Mouse (Mus musculus) lung, postnatal 0 days (tissue): Measurements from ENCODE around the gene Mis18a. TPM values are rescaled to one million over a fixed set of nuclear protein-coding genes. Genes with fewer than 3 reads are reported as not detected.

Experiments
- ATAC-seq: fragments of 200-750 bp; cut with Nextera tagmentation; 2 replicates; pipeline ENCODE4 v1.8.0; 2017; ENCODE audit warnings: moderate library complexity
- DNase-seq: peaks from one replicate; pipeline ENCODE4 v3.0.0-alpha.2; 2016; ENCODE audit warnings: low spot score
- H3K27ac ChIP-seq: fragments of 300-500 bp; sonication (generic); 2 replicates; pipeline ENCODE4 v1.5.1; 2014; ENCODE audit warnings: antibody characterized with exemption, mild to moderate bottlenecking, low read length, mixed read lengths
- H3K27me3 ChIP-seq: fragments of 300-500 bp; sonication (generic); replicated peaks from 2 replicates; pipeline ENCODE4 v1.6.1; 2014; ENCODE audit warnings: low read length, mixed read lengths; ENCODE audit not compliant: insufficient read depth
- H3K36me3 ChIP-seq: fragments of 300-500 bp; sonication (generic); 2 replicates; pipeline ENCODE4 v1.6.1; 2014; ENCODE audit warnings: low read length, mixed read lengths; ENCODE audit not compliant: insufficient read depth
- H3K4me1 ChIP-seq: fragments of 300-500 bp; sonication (generic); 2 replicates; pipeline ENCODE4 v1.6.1; 2014; ENCODE audit warnings: antibody characterized with exemption, low read depth, low read length, mixed read lengths; ENCODE audit not compliant: insufficient read depth
- H3K4me2 ChIP-seq: fragments of 300-500 bp; sonication (generic); replicated peaks from 2 replicates; pipeline ENCODE4 v1.6.1; 2014; ENCODE audit warnings: low read depth, mild to moderate bottlenecking, low read length, moderate library complexity, mixed read lengths
- H3K4me3 ChIP-seq: fragments of 300-500 bp; sonication (generic); 2 replicates; pipeline ENCODE4 v1.5.1; 2014; ENCODE audit warnings: low read depth, low read length
- H3K9ac ChIP-seq: fragments of 300-500 bp; sonication (generic); replicated peaks from 2 replicates; pipeline ENCODE4 v1.6.1; 2014; ENCODE audit warnings: low read depth, mild to moderate bottlenecking
- H3K9me3 ChIP-seq: fragments of 300-500 bp; sonication (generic); 2 replicates; pipeline ENCODE4 v1.6.1; 2016; ENCODE audit warnings: low read length, mixed read lengths
- CTCF ChIP-seq: IDR thresholded peaks from 2 replicates; pipeline ENCODE4 v1.5.1; 2016; ENCODE audit warnings: antibody characterized with exemption, mild to moderate bottlenecking
- EP300 ChIP-seq: IDR thresholded peaks from 2 replicates; pipeline ENCODE4 v1.6.1; 2016; ENCODE audit warnings: antibody characterized with exemption, mild to moderate bottlenecking, control low read depth
- whole genome bisulfite sequencing: fragments of 180-500 bp; shearing (Covaris S2); extraction: QIAGEN DNeasy Blood & Tissue Kit; methylation state at CpG from one replicate; pipeline ENCODE4 v1.1.7; 2014; 5-methylcytosine and 5-hydroxymethylcytosine counted together
- polyA plus RNA-seq: library from polyadenylated mRNA; unstranded; fragments of >200 nt; fragmentation: Nextera tagmentation; extraction: Ambion mirVana; gene quantifications from 2 replicates; pipeline ENCODE4 v1.2.1, GENCODE M21; 2015

The Mis18a gene
- polyA plus RNA-seq, 1 experiment from 2014 or later, result 25.7 TPM

- Histone ChIP-seq H3K27me3 (no peaks in the 10 kb centered on the region), H3K4me2 (no peak overlapping the region), H3K9me3 (no peaks in the 10 kb centered on the region), H3K36me3 (no peaks in the 10 kb centered on the region), H3K27ac (peak overlapping the region; percentile 66), H3K4me1 (no peaks in the 10 kb centered on the region), H3K4me3 (no peak overlapping the region), H3K9ac (no peak overlapping the region)
- no peak for TF ChIP-seq CTCF
- TF ChIP-seq EP300, result peak; percentile 68
- 6% methylated on average over 3 of the region's 3 CpGs for whole genome bisulfite sequencing
- ATAC-seq, result peak; percentile 41
- DNase-seq, result peak; percentile 71
These were observed 20.9 kb downstream of the Mis18a start for GRCm38 (mm10) chr16:90706279-90706678.

DNA sequence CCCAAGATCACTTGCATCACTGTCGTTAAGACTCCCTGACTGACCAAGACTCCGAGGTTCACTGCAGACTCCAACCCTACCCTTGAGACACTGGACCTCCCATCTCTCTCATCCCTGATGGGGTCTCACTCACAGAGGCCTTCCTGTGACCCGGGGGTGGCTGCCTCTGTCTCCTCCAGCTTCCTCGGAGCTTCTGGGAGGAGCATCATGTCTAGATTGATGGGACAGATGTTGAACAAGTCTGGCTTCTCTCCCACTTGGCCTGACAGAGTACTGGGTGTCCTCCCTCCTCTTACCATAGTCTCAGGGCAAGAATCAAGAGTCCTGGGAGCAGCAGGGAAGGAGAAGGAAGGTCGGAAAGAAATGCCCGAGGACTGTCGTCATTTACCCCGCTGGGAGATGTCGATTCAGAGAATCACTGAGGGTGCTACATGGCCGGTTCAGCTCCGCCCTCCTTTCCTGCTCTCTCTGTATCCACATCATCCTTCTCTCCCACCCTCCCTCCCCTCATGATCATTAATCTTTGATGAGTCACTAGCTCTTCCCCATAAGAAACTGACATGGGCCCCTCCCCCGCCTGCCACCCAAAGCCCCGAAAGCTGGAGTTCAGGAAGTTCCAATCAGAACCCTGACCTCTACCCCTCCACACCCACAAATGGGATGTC is 22.9 kb downstream of the Mis18a start:
- ATAC-seq, result peak; percentile 75
- Histone ChIP-seq H3K9me3 (no peaks in the 10 kb centered on the region), H3K9ac (no peak overlapping the region), H3K4me2 (no peak overlapping the region), H3K27ac (peak overlapping the region; percentile 68), H3K4me1 (no peaks in the 10 kb centered on the region), H3K27me3 (no peaks in the 10 kb centered on the region), H3K36me3 (no peaks in the 10 kb centered on the region), H3K4me3 (no peak overlapping the region)
- peak; percentile 70 for DNase-seq
- WGBS, result 39% methylated on average over 13 of the region's 13 CpGs
- TF ChIP-seq EP300 (no peak; the same call in 1 of the 2 replicates), CTCF (no peak)

- Histone ChIP-seq H3K27ac (peak overlapping the region; percentile 68), H3K9me3 (no peaks in the 10 kb centered on the region), H3K9ac (no peak overlapping the region), H3K4me3 (no peak overlapping the region), H3K36me3 (no peaks in the 10 kb centered on the region), H3K27me3 (no peaks in the 10 kb centered on the region), H3K4me1 (no peaks in the 10 kb centered on the region), H3K4me2 (no peak overlapping the region)
- DNase-seq, result peak; percentile 59
- 0% methylated on average over 1 of the region's 1 CpGs for WGBS
- peak; percentile 67 for ATAC-seq
- TF ChIP-seq CTCF, result no peak
- peak; percentile 56 for TF ChIP-seq EP300
These were observed 23.6 kb downstream of the Mis18a start for GRCm38 (mm10) chr16:90703646-90704045.

DNA sequence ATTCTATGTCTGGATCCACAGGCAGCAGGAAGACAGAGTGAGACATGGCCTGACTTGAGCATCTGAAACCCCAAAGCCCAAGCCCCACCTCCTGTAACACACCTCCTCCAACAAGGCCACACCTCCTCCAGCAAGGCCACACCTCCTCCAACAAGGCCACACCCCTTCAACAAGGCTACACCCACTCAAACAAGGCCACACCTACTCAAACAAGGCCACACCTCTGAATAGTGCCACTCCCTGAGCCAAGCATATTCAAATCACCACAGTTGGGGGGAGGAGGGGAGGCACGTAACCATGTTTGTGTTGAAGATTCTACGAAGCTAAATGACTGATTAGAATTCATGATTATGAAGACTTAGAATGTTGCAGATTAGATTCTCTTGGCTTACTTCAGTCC is 25.7 kb downstream of the Mis18a start:
- Histone ChIP-seq H3K9ac (no peak overlapping the region), H3K4me2 (no peak overlapping the region), H3K36me3 (no peaks in the 10 kb centered on the region), H3K4me3 (no peak overlapping the region), H3K27ac (no peak overlapping the region), H3K4me1 (peaks cover under 1% of the 10 kb centered on the region), H3K9me3 (no peaks in the 10 kb centered on the region), H3K27me3 (no peaks in the 10 kb centered on the region)
- WGBS, result 88% methylated on average over 2 of the region's 2 CpGs
- ATAC-seq, result no peak
- DNase-seq, result no peak
- no peak for TF ChIP-seq CTCF
- TF ChIP-seq EP300, result no peak

DNA sequence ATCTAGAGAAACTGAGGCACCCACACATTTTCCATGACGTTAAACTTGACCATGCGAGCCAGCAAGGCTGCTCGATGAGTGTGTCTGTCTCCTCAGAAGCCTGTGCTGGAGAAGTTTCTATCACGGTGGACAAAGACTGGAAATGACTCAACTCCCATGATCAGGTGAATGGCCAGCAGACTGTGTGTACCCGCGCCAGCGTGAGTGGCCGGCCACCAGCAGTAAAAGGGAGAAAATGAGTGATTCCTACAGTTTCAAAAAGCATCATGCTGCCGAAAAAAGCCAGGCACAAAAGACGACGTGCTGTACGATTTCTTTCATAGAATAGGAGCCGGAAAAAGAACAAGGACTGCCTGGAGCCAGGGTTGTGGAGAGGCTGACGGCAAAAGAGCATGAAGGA is 27.8 kb downstream of the Mis18a start:
- DNase-seq (no peak), ATAC-seq (no peak)
- TF ChIP-seq CTCF, result no peak
- TF ChIP-seq EP300, result no peak
- H3K27me3 ChIP-seq, result no peaks in the 10 kb centered on the region
- no peaks in the 10 kb centered on the region for H3K9me3 ChIP-seq
- 82% methylated on average over 14 of the region's 14 CpGs for WGBS
- H3K4me2 ChIP-seq, result no peak overlapping the region
- no peak overlapping the region for H3K27ac ChIP-seq
- no peaks in the 10 kb centered on the region for H3K36me3 ChIP-seq
- no peak overlapping the region for H3K9ac ChIP-seq
- peaks cover 5% of the 10 kb centered on the region for H3K4me1 ChIP-seq
- H3K4me3 ChIP-seq, result no peak overlapping the region

DNA sequence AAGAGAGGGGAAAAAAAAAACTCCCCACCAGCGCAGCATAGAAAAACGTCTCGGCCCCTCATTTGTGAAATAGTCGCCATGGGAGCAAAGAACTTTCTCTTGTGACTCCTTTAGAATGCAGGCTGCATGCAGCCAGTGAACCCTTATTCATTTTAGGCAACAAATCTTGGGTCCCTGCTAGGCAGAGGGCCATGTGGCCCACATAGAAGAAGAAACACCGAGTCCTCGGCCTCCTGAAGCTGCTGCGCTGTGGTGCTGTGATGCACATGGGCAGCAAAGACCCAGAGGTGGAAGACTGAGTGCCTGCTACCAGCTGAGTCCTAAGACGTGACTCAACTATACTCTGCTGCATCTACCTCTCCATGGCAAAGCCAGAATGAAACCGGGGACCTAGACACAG is 30.9 kb downstream of the Mis18a start:
- peaks cover 12% of the 10 kb centered on the region for H3K4me1 ChIP-seq
- DNase-seq (no peak), ATAC-seq (no peak)
- no peaks in the 10 kb centered on the region for H3K36me3 ChIP-seq
- H3K9me3 ChIP-seq, result no peaks in the 10 kb centered on the region
- no peak overlapping the region for H3K4me3 ChIP-seq
- peak overlapping the region; percentile 83 for H3K27ac ChIP-seq
- H3K27me3 ChIP-seq, result no peaks in the 10 kb centered on the region
- H3K9ac ChIP-seq, result no peak overlapping the region
- TF ChIP-seq CTCF (no peak), EP300 (no peak)
- 75% methylated on average over 9 of the region's 9 CpGs for WGBS
- no peak overlapping the region for H3K4me2 ChIP-seq

DNA sequence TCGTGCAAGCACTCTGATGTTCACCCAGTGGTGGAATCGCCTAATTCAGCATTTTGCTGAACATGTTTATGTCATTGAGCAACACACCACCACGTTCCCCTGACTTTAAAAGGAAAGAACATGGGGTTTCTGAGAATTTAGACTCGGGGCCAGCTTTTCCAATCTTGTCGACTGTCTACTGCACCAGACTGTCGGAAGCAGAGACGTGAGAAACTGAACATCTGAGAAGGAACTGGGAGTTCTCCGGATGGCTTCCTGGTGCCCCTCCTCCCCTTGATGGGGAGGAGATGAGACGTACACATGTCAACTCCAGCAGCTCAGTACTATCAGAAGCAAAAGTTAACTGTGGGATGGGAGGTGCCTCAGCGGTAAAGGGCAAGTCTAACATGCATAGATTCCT is 32.1 kb downstream of the Mis18a start:
- H3K9me3 ChIP-seq, result no peaks in the 10 kb centered on the region
- H3K9ac ChIP-seq, result no peak overlapping the region
- H3K4me1 ChIP-seq, result peaks cover 12% of the 10 kb centered on the region
- no peak overlapping the region for H3K4me3 ChIP-seq
- H3K27me3 ChIP-seq, result no peaks in the 10 kb centered on the region
- H3K27ac ChIP-seq, result peak overlapping the region; percentile 83
- TF ChIP-seq EP300, result peak; percentile 93
- TF ChIP-seq CTCF, result no peak
- ATAC-seq (peak; percentile 89), DNase-seq (peak; percentile 94)
- H3K36me3 ChIP-seq, result no peaks in the 10 kb centered on the region
- no peak overlapping the region for H3K4me2 ChIP-seq
- 39% methylated on average over 10 of the region's 10 CpGs for WGBS
